Mouse (Mus musculus): ENCODE measurements around the gene Dcaf6. TPM values are rescaled to one million over a fixed set of nuclear protein-coding genes. Genes with fewer than 3 reads are reported as not detected.

Gene Dcaf6
- polyA plus RNA-seq, 1 experiment = 24.1 TPM

DNA sequence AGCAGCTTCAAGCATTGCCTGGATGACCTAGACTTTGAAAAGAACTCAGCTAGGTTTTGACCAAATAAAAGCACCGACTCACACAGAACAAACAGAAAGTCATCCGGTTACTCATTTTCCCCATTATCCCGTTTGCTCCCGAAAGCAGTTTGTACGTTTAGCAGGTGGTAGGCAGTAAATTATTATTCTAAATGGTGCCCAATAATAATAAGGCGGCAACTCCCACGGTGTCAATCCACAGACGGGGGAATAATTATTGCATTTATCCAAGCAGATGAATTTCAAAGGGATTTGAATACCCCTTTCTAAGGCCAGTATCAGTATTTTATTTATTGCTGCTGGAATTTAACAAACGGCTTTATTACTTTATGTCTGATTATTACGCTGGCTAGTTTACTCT lies 179.5 kb downstream of the Dcaf6 start:
- H3K79me2 ChIP-seq (ENCODE audit: control insufficient read depth, insufficient read depth) = no peaks in the 10 kb centered on the region
- H3ac ChIP-seq (ENCODE audit: control insufficient read depth, insufficient read length) = no peak overlapping the region
- H3K36me3 ChIP-seq (ENCODE audit: control insufficient read depth, insufficient read depth) = no peaks in the 10 kb centered on the region
- H3K4me3 ChIP-seq = peak overlapping the region; percentile 45
- no peaks in the 10 kb centered on the region for H3K27me3 ChIP-seq (ENCODE audit: control insufficient read depth, insufficient read depth, insufficient read length)
- H3K4me2 ChIP-seq (ENCODE audit: low read depth) = peak overlapping the region; percentile 83
- TF ChIP-seq POLR2AphosphoS2 (IDR thresholded peaks at IDR 0.05; ENCODE audit: insufficient read length, low read depth) (no peak), MAX (IDR thresholded peaks at IDR 0.05; ENCODE audit: low read depth) (no peak), TCF12 (IDR thresholded peaks at IDR 0.05; ENCODE audit: insufficient read depth, poor library complexity, severe bottlenecking) (no peak), MYOG (IDR thresholded peaks at IDR 0.05; ENCODE audit: control insufficient read depth in 1 of 3, insufficient read depth in 1 of 3, insufficient read length in 2 of 3, low read depth in 2 of 3) (no peak)

Other genes with a start within 250 kb of the Dcaf6 start
- gene Tiprl, start 223.5 kb downstream of the Dcaf6 start, polyA plus RNA-seq (2012; fragmentation: generic; extraction: Trizol) = 35.8 TPM
- gene Gpr161, start 164.7 kb downstream of the Dcaf6 start, polyA plus RNA-seq (2012; fragmentation: generic; extraction: Trizol) = 1.8 TPM
- 85.0 TPM for gene Mpc2, start 162 bp upstream of the Dcaf6 start, polyA plus RNA-seq (2012; fragmentation: generic; extraction: Trizol)
- gene Adcy10, start 24.7 kb upstream of the Dcaf6 start, polyA plus RNA-seq (2012; fragmentation: generic; extraction: Trizol) = not detected
- 11.8 TPM for gene Mpzl1, start 174.1 kb upstream of the Dcaf6 start, polyA plus RNA-seq (2012; fragmentation: generic; extraction: Trizol)
- gene Rcsd1, start 249.3 kb upstream of the Dcaf6 start, polyA plus RNA-seq (2012; fragmentation: generic; extraction: Trizol) = 0.04 TPM